Mouse (Mus musculus): ENCODE measurements around the gene Vmp1. TPM values are rescaled to one million over a fixed set of nuclear protein-coding genes. Genes with fewer than 3 reads are reported as not detected.
A peak's percentile ranks its signal among the peaks of the same experiment; 100 is the strongest.

Gene Vmp1
- polyA plus RNA-seq, 1 experiment from 2014 or later = 141 TPM

GRCm38 (mm10) chr11:86649542-86649941 lies 34.1 kb downstream of the Vmp1 start:
- no peaks in the 10 kb centered on the region for H3K4me1 ChIP-seq (ENCODE audit: control insufficient read depth, insufficient read depth, low read length)
- no peaks in the 10 kb centered on the region for H3K27me3 ChIP-seq (ENCODE audit: control insufficient read depth, insufficient read depth, low read length)
- H3K4me2 ChIP-seq (replicated peaks; ENCODE audit: low read depth, low read length) = no peak overlapping the region
- H3K4me3 ChIP-seq (ENCODE audit: low read length) = no peak overlapping the region
- H3K9ac ChIP-seq (ENCODE audit: low read depth, low read length) = no peak overlapping the region
- no peaks in the 10 kb centered on the region for H3K36me3 ChIP-seq (ENCODE audit: control insufficient read depth, insufficient read depth, low read length)
- no peak overlapping the region for H3K27ac ChIP-seq (ENCODE audit: low read depth, low read length)
- WGBS = 89% methylated on average over 1 of the region's 1 CpGs
- H3K9me3 ChIP-seq (ENCODE audit: control insufficient read depth, low read length) = no peaks in the 10 kb centered on the region
- ATAC-seq (ENCODE audit: low FRiP score, low TSS enrichment) = no peak

- ATAC-seq (ENCODE audit: low FRiP score, low TSS enrichment) = no peak
- Histone ChIP-seq H3K4me1 (ENCODE audit: control insufficient read depth, insufficient read depth, low read length) (no peaks in the 10 kb centered on the region), H3K4me3 (ENCODE audit: low read length) (no peak overlapping the region), H3K36me3 (ENCODE audit: control insufficient read depth, insufficient read depth, low read length) (peaks cover 7% of the 10 kb centered on the region; the same call in 1 of the 2 replicates), H3K27me3 (ENCODE audit: control insufficient read depth, insufficient read depth, low read length) (no peaks in the 10 kb centered on the region), H3K27ac (ENCODE audit: low read depth, low read length) (no peak overlapping the region), H3K4me2 (replicated peaks; ENCODE audit: low read depth, low read length) (no peak overlapping the region), H3K9ac (ENCODE audit: low read depth, low read length) (no peak overlapping the region), H3K9me3 (ENCODE audit: control insufficient read depth, low read length) (no peaks in the 10 kb centered on the region)
- 86% methylated on average over 15 of the region's 15 CpGs for WGBS
Observed at GRCm38 (mm10) chr11:86647706-86648447, 35.8 kb downstream of the Vmp1 start.

DNA sequence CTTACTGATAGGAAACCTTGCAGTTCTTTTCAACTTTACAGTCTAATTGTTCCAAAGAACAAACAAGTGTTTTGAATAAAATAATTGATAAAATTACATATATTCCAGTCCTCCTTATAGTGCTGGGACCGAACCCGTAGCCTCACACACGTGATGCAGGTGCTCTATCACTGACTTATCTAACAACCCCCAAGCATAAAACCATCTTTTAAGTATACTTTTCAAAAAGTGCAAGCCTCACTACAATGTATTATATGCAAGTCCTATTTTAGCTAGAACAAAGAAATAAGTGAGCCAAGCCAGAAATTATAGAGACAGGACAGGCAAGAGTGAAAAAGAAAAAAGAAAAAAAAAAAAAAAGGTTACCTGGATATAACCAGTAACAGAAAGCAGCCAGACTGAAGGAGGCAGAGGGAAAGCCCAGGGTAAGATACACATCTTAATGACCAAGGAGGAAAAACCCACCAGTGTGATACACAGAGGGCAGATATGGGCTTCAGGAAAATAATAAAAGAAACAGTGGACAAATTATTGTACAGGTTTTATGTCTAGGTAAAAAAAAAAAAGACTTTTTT lies 36.7 kb downstream of the Vmp1 start:
- Histone ChIP-seq H3K9ac (ENCODE audit: low read depth, low read length) (no peak overlapping the region), H3K4me1 (ENCODE audit: control insufficient read depth, insufficient read depth, low read length) (no peaks in the 10 kb centered on the region), H3K27ac (ENCODE audit: low read depth, low read length) (0 out of 2 replicates have a peak overlapping the region, but pooled peaks have one; percentile 19), H3K9me3 (ENCODE audit: control insufficient read depth, low read length) (no peaks in the 10 kb centered on the region), H3K27me3 (ENCODE audit: control insufficient read depth, insufficient read depth, low read length) (no peaks in the 10 kb centered on the region), H3K4me2 (replicated peaks; ENCODE audit: low read depth, low read length) (no peak overlapping the region), H3K36me3 (ENCODE audit: control insufficient read depth, insufficient read depth, low read length) (peaks cover 10% of the 10 kb centered on the region; the same call in 1 of the 2 replicates), H3K4me3 (ENCODE audit: low read length) (no peak overlapping the region)
- no peak for ATAC-seq (ENCODE audit: low FRiP score, low TSS enrichment)
- 82% methylated on average over 3 of the region's 3 CpGs for WGBS

DNA sequence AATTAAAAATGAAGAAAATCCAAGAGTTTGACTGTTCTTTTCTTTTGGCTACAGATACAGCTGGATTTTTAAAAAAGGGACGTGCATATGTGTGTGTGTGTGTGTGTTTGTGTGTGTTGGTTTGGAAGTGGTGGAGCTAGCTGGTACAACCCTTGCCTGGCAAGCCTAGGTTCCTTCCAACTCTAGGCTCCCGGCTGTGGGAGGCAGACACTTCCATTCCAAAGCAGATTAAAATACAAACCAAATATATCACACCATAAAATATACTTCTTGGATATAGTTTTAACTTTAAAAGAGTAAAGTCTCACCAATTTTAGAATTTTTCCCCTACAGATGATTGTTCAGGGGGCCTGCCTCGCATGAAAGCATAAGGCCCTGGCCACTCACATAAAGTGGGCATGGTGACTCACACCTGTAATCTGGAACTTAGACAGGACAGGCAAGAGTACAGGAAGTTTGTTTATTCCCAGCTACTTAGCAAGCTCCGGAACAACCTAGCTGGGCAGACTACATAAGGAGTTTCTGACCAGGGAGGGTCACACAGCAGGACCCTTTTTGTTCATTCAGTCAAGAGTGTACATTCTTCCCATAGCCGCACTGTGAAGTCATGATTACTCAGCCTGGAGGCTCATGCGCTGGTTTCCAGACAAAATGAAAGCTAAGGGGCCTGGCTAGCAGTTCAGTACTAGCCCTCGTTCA lies 37.4 kb downstream of the Vmp1 start:
- H3K4me2 ChIP-seq (replicated peaks; ENCODE audit: low read depth, low read length) = no peak overlapping the region
- no peak for ATAC-seq (ENCODE audit: low FRiP score, low TSS enrichment)
- H3K9ac ChIP-seq (ENCODE audit: low read depth, low read length) = no peak overlapping the region
- no peaks in the 10 kb centered on the region for H3K9me3 ChIP-seq (ENCODE audit: control insufficient read depth, low read length)
- WGBS = 69% methylated on average over 7 of the region's 7 CpGs
- no peaks in the 10 kb centered on the region for H3K4me1 ChIP-seq (ENCODE audit: control insufficient read depth, insufficient read depth, low read length)
- 0 out of 2 replicates have a peak overlapping the region, but pooled peaks have one; percentile 19 for H3K27ac ChIP-seq (ENCODE audit: low read depth, low read length)
- no peak overlapping the region for H3K4me3 ChIP-seq (ENCODE audit: low read length)
- H3K27me3 ChIP-seq (ENCODE audit: control insufficient read depth, insufficient read depth, low read length) = no peaks in the 10 kb centered on the region
- peaks cover 10% of the 10 kb centered on the region; the same call in 1 of the 2 replicates for H3K36me3 ChIP-seq (ENCODE audit: control insufficient read depth, insufficient read depth, low read length)

DNA sequence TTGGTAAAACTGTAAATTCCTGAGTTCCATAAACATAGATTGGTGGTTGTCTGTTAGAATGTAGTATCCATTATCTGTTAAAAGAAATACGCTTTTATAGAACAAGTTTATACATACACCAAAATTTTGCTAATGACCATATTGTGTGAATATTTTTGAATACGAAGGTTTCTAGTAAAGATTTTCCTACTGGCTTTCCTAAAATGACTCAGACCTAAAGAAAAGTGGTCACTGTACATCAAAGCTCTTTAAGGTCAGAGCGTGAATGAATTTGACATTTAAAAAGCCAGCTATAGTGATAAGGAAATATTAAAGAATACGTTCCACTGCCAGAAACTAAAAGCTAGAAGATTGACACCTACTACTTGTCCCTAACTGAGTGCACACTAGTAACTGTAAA lies 39.1 kb downstream of the Vmp1 start:
- no peaks in the 10 kb centered on the region for H3K4me1 ChIP-seq (ENCODE audit: control insufficient read depth, insufficient read depth, low read length)
- no peaks in the 10 kb centered on the region for H3K27me3 ChIP-seq (ENCODE audit: control insufficient read depth, insufficient read depth, low read length)
- 94% methylated on average over 4 of the region's 4 CpGs for WGBS

GRCm38 (mm10) chr11:86641714-86642113 lies 41.9 kb downstream of the Vmp1 start:
- H3K4me2 ChIP-seq (replicated peaks; ENCODE audit: low read depth, low read length) = no peak overlapping the region
- H3K36me3 ChIP-seq (ENCODE audit: control insufficient read depth, insufficient read depth, low read length) = peaks cover 10% of the 10 kb centered on the region; the same call in 1 of the 2 replicates
- H3K27me3 ChIP-seq (ENCODE audit: control insufficient read depth, insufficient read depth, low read length) = no peaks in the 10 kb centered on the region
- WGBS = 70% methylated on average over 4 of the region's 4 CpGs
- H3K9me3 ChIP-seq (ENCODE audit: control insufficient read depth, low read length) = no peaks in the 10 kb centered on the region
- H3K27ac ChIP-seq (ENCODE audit: low read depth, low read length) = no peak overlapping the region
- no peaks in the 10 kb centered on the region for H3K4me1 ChIP-seq (ENCODE audit: control insufficient read depth, insufficient read depth, low read length)
- no peak for ATAC-seq (ENCODE audit: low FRiP score, low TSS enrichment)
- no peak overlapping the region for H3K9ac ChIP-seq (ENCODE audit: low read depth, low read length)
- H3K4me3 ChIP-seq (ENCODE audit: low read length) = no peak overlapping the region

More for the DNA sequence above, 39.1 kb downstream of the Vmp1 start:
- no peak for ATAC-seq (ENCODE audit: low FRiP score, low TSS enrichment)
- Histone ChIP-seq H3K9me3 (ENCODE audit: control insufficient read depth, low read length) (no peaks in the 10 kb centered on the region), H3K9ac (ENCODE audit: low read depth, low read length) (no peak overlapping the region), H3K4me2 (replicated peaks; ENCODE audit: low read depth, low read length) (no peak overlapping the region), H3K36me3 (ENCODE audit: control insufficient read depth, insufficient read depth, low read length) (peaks cover 10% of the 10 kb centered on the region; the same call in 1 of the 2 replicates), H3K4me3 (ENCODE audit: low read length) (no peak overlapping the region), H3K27ac (ENCODE audit: low read depth, low read length) (no peak overlapping the region)

DNA sequence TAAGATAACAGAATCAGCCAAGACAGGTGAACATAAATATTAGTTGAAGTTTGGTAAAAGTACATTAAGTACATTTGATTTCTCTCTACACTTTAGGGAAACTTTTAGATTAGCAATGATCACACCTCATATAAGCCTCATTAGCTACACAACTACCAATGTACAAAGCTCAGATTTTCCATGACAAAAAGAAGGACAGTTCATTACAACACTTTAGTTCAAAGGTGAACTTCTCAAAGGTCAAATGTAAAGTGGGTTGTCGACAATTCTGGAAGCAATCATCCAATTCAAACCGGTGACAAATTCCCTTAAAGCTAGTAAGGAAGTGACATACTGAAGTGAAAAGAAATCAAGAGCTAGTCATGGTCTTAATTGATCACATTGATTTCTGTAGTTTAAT lies 45.9 kb downstream of the Vmp1 start:
- no peaks in the 10 kb centered on the region for H3K4me1 ChIP-seq (ENCODE audit: control insufficient read depth, insufficient read depth, low read length)
- no peak overlapping the region for H3K4me2 ChIP-seq (replicated peaks; ENCODE audit: low read depth, low read length)
- no peak overlapping the region for H3K4me3 ChIP-seq (ENCODE audit: low read length)
- no peak overlapping the region for H3K9ac ChIP-seq (ENCODE audit: low read depth, low read length)
- H3K27me3 ChIP-seq (ENCODE audit: control insufficient read depth, insufficient read depth, low read length) = no peaks in the 10 kb centered on the region
- H3K27ac ChIP-seq (ENCODE audit: low read depth, low read length) = no peak overlapping the region
- ATAC-seq (ENCODE audit: low FRiP score, low TSS enrichment) = no peak
- no peaks in the 10 kb centered on the region for H3K9me3 ChIP-seq (ENCODE audit: control insufficient read depth, low read length)
- WGBS = 74% methylated on average over 2 of the region's 2 CpGs
- peaks cover 3% of the 10 kb centered on the region; the same call in 1 of the 2 replicates for H3K36me3 ChIP-seq (ENCODE audit: control insufficient read depth, insufficient read depth, low read length)

- Histone ChIP-seq H3K36me3 (ENCODE audit: control insufficient read depth, insufficient read depth, low read length) (peaks cover 6% of the 10 kb centered on the region; the same call in 1 of the 2 replicates), H3K9me3 (ENCODE audit: control insufficient read depth, low read length) (no peaks in the 10 kb centered on the region), H3K27me3 (ENCODE audit: control insufficient read depth, insufficient read depth, low read length) (no peaks in the 10 kb centered on the region), H3K4me1 (ENCODE audit: control insufficient read depth, insufficient read depth, low read length) (no peaks in the 10 kb centered on the region), H3K27ac (ENCODE audit: low read depth, low read length) (no peak overlapping the region), H3K4me3 (ENCODE audit: low read length) (no peak overlapping the region), H3K9ac (ENCODE audit: low read depth, low read length) (no peak overlapping the region), H3K4me2 (replicated peaks; ENCODE audit: low read depth, low read length) (no peak overlapping the region)
- WGBS = 93% methylated on average over 6 of the region's 6 CpGs
- no peak for ATAC-seq (ENCODE audit: low FRiP score, low TSS enrichment)
Observed at GRCm38 (mm10) chr11:86634396-86634795, 49.2 kb downstream of the Vmp1 start.

DNA sequence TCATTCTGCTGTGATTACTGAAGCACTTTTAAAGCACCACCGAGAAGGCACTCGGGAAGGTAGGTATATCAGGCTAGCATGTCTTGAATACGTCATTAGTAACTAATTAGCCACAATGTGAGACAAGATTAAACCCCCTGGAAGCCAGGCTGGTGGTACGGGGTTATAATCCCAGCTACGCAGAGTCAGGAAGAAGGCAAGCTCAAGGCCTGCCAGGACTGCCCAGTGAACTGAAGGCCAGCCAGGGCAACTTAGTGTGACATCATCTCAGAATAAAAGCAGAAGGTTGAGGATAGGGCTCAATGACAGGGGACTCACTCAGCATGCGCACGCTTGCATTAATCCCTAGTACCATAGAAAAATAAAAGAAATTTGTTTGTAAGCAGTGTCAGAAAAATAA lies 53.7 kb downstream of the Vmp1 start:
- no peaks in the 10 kb centered on the region for H3K27me3 ChIP-seq (ENCODE audit: control insufficient read depth, insufficient read depth, low read length)
- no peak overlapping the region for H3K27ac ChIP-seq (ENCODE audit: low read depth, low read length)
- H3K9ac ChIP-seq (ENCODE audit: low read depth, low read length) = no peak overlapping the region
- H3K4me1 ChIP-seq (ENCODE audit: control insufficient read depth, insufficient read depth, low read length) = no peaks in the 10 kb centered on the region
- H3K9me3 ChIP-seq (ENCODE audit: control insufficient read depth, low read length) = no peaks in the 10 kb centered on the region
- WGBS = 87% methylated on average over 7 of the region's 7 CpGs
- no peak overlapping the region for H3K4me2 ChIP-seq (replicated peaks; ENCODE audit: low read depth, low read length)
- H3K4me3 ChIP-seq (ENCODE audit: low read length) = no peak overlapping the region
- ATAC-seq (ENCODE audit: low FRiP score, low TSS enrichment) = no peak
- peaks cover 6% of the 10 kb centered on the region; the same call in 1 of the 2 replicates for H3K36me3 ChIP-seq (ENCODE audit: control insufficient read depth, insufficient read depth, low read length)

Measured in kidney, embryonic 14.5 days (tissue).